Mouse (Mus musculus) embryonic fibroblast, embryonic 13.5 days (primary cell): Measurements from ENCODE around the gene Pwwp2b.

Experiments
- CTCF ChIP-seq: IDR thresholded peaks from 2 replicates; pipeline ENCODE4 v1.5.1; 2011; ENCODE audit warnings: mild to moderate bottlenecking, control low read depth, low read length, moderate library complexity, borderline replicate concordance; ENCODE audit not compliant: insufficient read depth
- POLR2A ChIP-seq: IDR thresholded peaks from 2 replicates; pipeline ENCODE4 v1.6.1; 2011; ENCODE audit warnings: low read depth, mild to moderate bottlenecking, control low read depth, low read length, moderate library complexity

DNA sequence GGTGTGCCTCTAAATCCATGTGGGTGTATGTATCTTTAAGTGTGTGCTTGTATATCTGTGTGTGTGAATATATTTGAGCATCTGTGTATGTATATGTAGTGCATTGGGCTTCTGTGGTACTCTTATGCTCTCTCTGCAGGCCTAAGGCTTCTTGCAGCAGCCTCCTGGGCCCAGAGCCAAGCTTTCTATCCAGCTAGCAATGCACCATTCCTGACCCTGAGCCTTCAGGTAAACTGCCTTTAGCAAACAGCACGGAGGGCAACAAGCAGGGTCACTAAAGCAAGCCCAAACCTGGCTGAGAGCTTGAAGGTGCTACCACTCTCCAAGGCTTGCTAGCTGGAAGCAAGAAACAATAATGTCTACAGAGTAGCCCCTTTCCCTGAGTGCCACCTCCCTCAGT is 31.8 kb downstream of the Pwwp2b start:
- TF ChIP-seq POLR2A (no peak), CTCF (no peak)
